Mouse (Mus musculus) testis, adult 2 months (tissue): Measurements from ENCODE around the gene Kif5a.

Source experiments
- CTCF ChIP-seq: fragments of 200-500 bp; IDR thresholded peaks from 2 replicates; pipeline ENCODE4 v1.5.1; 2012; ENCODE audit warnings: low read depth, mild to moderate bottlenecking, inconsistent platforms, low read length, moderate library complexity; ENCODE audit not compliant: control insufficient read depth, insufficient read depth, insufficient replicate concordance
- POLR2A ChIP-seq: fragments of 200-500 bp; IDR thresholded peaks from 2 replicates; pipeline ENCODE4 v1.6.1; 2012; ENCODE audit warnings: low read depth, mild to moderate bottlenecking, inconsistent platforms, low read length, moderate library complexity; ENCODE audit not compliant: control insufficient read depth

- TF ChIP-seq CTCF, result no peak
- 0 out of 2 replicates have a peak, but pooled peaks have one; percentile 28 for TF ChIP-seq POLR2A
Measured at GRCm38 (mm10) chr10:127262548-127263398, at the start of gene Kif5a.
